Comparison of ENCODE assay signal across 8 mouse cellular contexts in genomic region chr11:73084303-73084702, GRCm38 (mm10). TPM values are rescaled to one million over a fixed set of nuclear protein-coding genes. Genes with fewer than 3 reads are reported as not detected.
DNase-seq lines count a peak whose midpoint lies in the region; ATAC-seq and TF ChIP-seq lines count a peak whose summit lies in the region.

No protein-coding gene starts in this region.

- H3K9me3 ChIP-seq in G1E (replicated peaks) = no peaks in the 10 kb centered on the region
- H3K9me3 ChIP-seq in forebrain, embryonic 13.5 days (replicated peaks) = no peaks in the 10 kb centered on the region
- H3K9me3 ChIP-seq in neural tube, embryonic 15.5 days (replicated peaks) = no peaks in the 10 kb centered on the region

- H3K4me1 ChIP-seq in G1E (ENCODE audit: insufficient read depth, low read depth, low read length) = peaks cover 8% of the 10 kb centered on the region
- peaks cover 22% of the 10 kb centered on the region for H3K4me1 ChIP-seq in forebrain, embryonic 13.5 days
- 0 out of 2 replicates have a peak, but pooled peaks cover 6% of the 10 kb centered on the region for H3K4me1 ChIP-seq in neural tube, embryonic 15.5 days

- H3K4me2 ChIP-seq in forebrain, embryonic 13.5 days = no peak overlapping the region
- no peak overlapping the region for H3K4me2 ChIP-seq in neural tube, embryonic 15.5 days

- peak overlapping the region; percentile 72 for H3K27ac ChIP-seq in layer of hippocampus, adult 2 months
- H3K27ac ChIP-seq in forebrain, embryonic 13.5 days = peak overlapping the region; percentile 80
- H3K27ac ChIP-seq in neural tube, embryonic 15.5 days (replicated peaks) = peak overlapping the region; percentile 58

- no peak for DNase-seq in layer of hippocampus, adult 2 months (ENCODE audit: low spot score in 2 of 2)
- DNase-seq in layer of hippocampus, adult 18-20 months (ENCODE audit: low spot score in 2 of 2) = no peak
- DNase-seq in G1E (ENCODE audit: low spot score) = peak; percentile 10
- DNase-seq in right cerebral cortex, postnatal 14 days = no peak
- no peak for DNase-seq in left cerebral cortex, postnatal 10 days (ENCODE audit: extremely low spot score in 1 of 2, low spot score in 2 of 2)

- no peak overlapping the region for H3K4me3 ChIP-seq in layer of hippocampus, adult 2 months
- no peak overlapping the region for H3K4me3 ChIP-seq in G1E (ENCODE audit: low read depth, low read length)
- H3K4me3 ChIP-seq in forebrain, embryonic 13.5 days = no peak overlapping the region
- H3K4me3 ChIP-seq in neural tube, embryonic 15.5 days (replicated peaks) = no peak overlapping the region

- no peak for TF ChIP-seq CTCF in layer of hippocampus, adult 2 months (conservative IDR thresholded peaks at IDR 0.05)
- TF ChIP-seq CTCF in G1E (IDR thresholded peaks at IDR 0.05; ENCODE audit: low read depth, low read length) = no peak

- H3K9ac ChIP-seq in forebrain, embryonic 13.5 days = 0 out of 2 replicates have a peak overlapping the region, but pooled peaks have one; percentile 21
- no peak overlapping the region for H3K9ac ChIP-seq in neural tube, embryonic 15.5 days (replicated peaks)

- peak; percentile 60 for ATAC-seq in G1E (ENCODE audit: extremely low read depth, insufficient number of reproducible peaks, low FRiP score, poor library complexity, severe bottlenecking)
- no peak for ATAC-seq in forebrain, embryonic 13.5 days
- no peak for ATAC-seq in neural tube, embryonic 15.5 days (ENCODE audit: low FRiP score)
- no peak for ATAC-seq in frontal cortex, adult (ENCODE audit: low TSS enrichment)

- intact Hi-C loops in left cerebral cortex, postnatal 10 days (cut with DNase I) = no loop called here

- 83% methylated on average over 6 of the region's 6 CpGs for WGBS in forebrain, embryonic 13.5 days
- 80% methylated on average over 6 of the region's 6 CpGs for WGBS in neural tube, embryonic 15.5 days

- peaks cover 67% of the 10 kb centered on the region for H3K36me3 ChIP-seq in G1E (replicated peaks)
- H3K36me3 ChIP-seq in forebrain, embryonic 13.5 days (ENCODE audit: poor library complexity, severe bottlenecking) = peaks cover 50% of the 10 kb centered on the region
- H3K36me3 ChIP-seq in neural tube, embryonic 15.5 days = peaks cover 40% of the 10 kb centered on the region

- H3K27me3 ChIP-seq in G1E (ENCODE audit: insufficient read depth, low read length) = peaks cover 5% of the 10 kb centered on the region
- no peaks in the 10 kb centered on the region for H3K27me3 ChIP-seq in forebrain, embryonic 13.5 days
- H3K27me3 ChIP-seq in neural tube, embryonic 15.5 days (replicated peaks) = no peaks in the 10 kb centered on the region

RNA-seq across cellular contexts. Expression of gene Itgae, which starts 6.1 kb away (rescaled TPM):
- total RNA-seq in layer of hippocampus, adult 2 months (2021) = under 1 TPM; 0.15 to 0.20 TPM
- total RNA-seq in layer of hippocampus, adult 18-20 months (2021) = under 1 TPM; 0.10 to 0.17 TPM
- total RNA-seq in G1E (2014; fragmentation: Nextera tagmentation) = 0.19 and 0.23 TPM in 2 replicates
- total RNA-seq in G1E (2017) = 0.05 and 0.06 TPM in 2 replicates
- polyA plus RNA-seq in G1E (2012) = 0.03 and 0.04 TPM in 2 replicates
- 0.27 and 0.29 TPM in 2 replicates for polyA plus RNA-seq in forebrain, embryonic 13.5 days (2015; fragmentation: Nextera tagmentation; extraction: Ambion mirVana)
- polyA plus RNA-seq in neural tube, embryonic 15.5 days (2015; fragmentation: Nextera tagmentation; extraction: Ambion mirVana) = 0.19 and 2.7 TPM in 2 replicates
- under 1 TPM; 0.19 to 0.22 TPM for total RNA-seq in left cerebral cortex, postnatal 10 days (2021)

RNA-seq across cellular contexts. Expression of gene Ncbp3, which starts 36.7 kb away (rescaled TPM):
- 10 to 100 TPM; 10.6 to 11.8 TPM for total RNA-seq in layer of hippocampus, adult 2 months (2021)
- total RNA-seq in layer of hippocampus, adult 18-20 months (2021) = 10 to 100 TPM in 1 of 2 experiments, 1 to 10 TPM in 1; 9.3 to 10.4 TPM
- 23.9 and 25.0 TPM in 2 replicates for total RNA-seq in G1E (2014; fragmentation: Nextera tagmentation)
- 20.0 and 24.2 TPM in 2 replicates for total RNA-seq in G1E (2017)
- 11.2 and 13.3 TPM in 2 replicates for polyA plus RNA-seq in G1E (2012)
- 12.8 and 13.4 TPM in 2 replicates for polyA plus RNA-seq in forebrain, embryonic 13.5 days (2015; fragmentation: Nextera tagmentation; extraction: Ambion mirVana)
- 9.1 and 10.1 TPM in 2 replicates for polyA plus RNA-seq in neural tube, embryonic 15.5 days (2015; fragmentation: Nextera tagmentation; extraction: Ambion mirVana)
- 1 to 10 TPM; 8.3 to 9.1 TPM for total RNA-seq in left cerebral cortex, postnatal 10 days (2021)

RNA-seq across cellular contexts. Expression of gene Haspin, which starts 53.8 kb away (rescaled TPM):
- under 1 TPM; 0.33 to 0.44 TPM for total RNA-seq in layer of hippocampus, adult 2 months (2021)
- total RNA-seq in layer of hippocampus, adult 18-20 months (2021) = under 1 TPM; 0.10 to 0.15 TPM
- total RNA-seq in G1E (2014; fragmentation: Nextera tagmentation) = 16.7 and 18.4 TPM in 2 replicates
- total RNA-seq in G1E (2017) = 16.9 and 17.5 TPM in 2 replicates
- 19.5 and 23.1 TPM in 2 replicates for polyA plus RNA-seq in G1E (2012)
- 13.0 and 13.1 TPM in 2 replicates for polyA plus RNA-seq in forebrain, embryonic 13.5 days (2015; fragmentation: Nextera tagmentation; extraction: Ambion mirVana)
- polyA plus RNA-seq in neural tube, embryonic 15.5 days (2015; fragmentation: Nextera tagmentation; extraction: Ambion mirVana) = 2.4 and 5.7 TPM in 2 replicates
- total RNA-seq in left cerebral cortex, postnatal 10 days (2021) = under 1 TPM; 0.75 to 0.92 TPM

Comparison
In these comparisons a context has a peak if more than half of its experiments do, and no peak if none do; other contexts are left out.
1. RNA of gene Haspin, which starts 53.8 kb away (total RNA-seq): 16.7 to 18.4 TPM in G1E; 0.75 to 0.92 TPM in left cerebral cortex, postnatal 10 days, 0.33 to 0.44 TPM in layer of hippocampus, adult 2 months and 0.10 to 0.15 TPM in layer of hippocampus, adult 18-20 months; every median in the first group is over 4 times any median in the second.
2. Peak in every context shown above with its lines, with median percentiles within 50 percentile points of each other: H3K27ac ChIP-seq.